Mouse (Mus musculus) cerebellum, adult 2 months (tissue): ENCODE data around the gene Ano8.

ENCODE experiments used
- CTCF ChIP-seq: fragments of 200-500 bp; IDR thresholded peaks from 2 replicates; pipeline ENCODE4 v1.5.1; 2011; ENCODE audit warnings: low read depth, mild to moderate bottlenecking, control low read depth, low read length, moderate library complexity, borderline replicate concordance; ENCODE audit not compliant: insufficient read depth
- POLR2A ChIP-seq: fragments of 200-500 bp; IDR thresholded peaks from 2 replicates; pipeline ENCODE4 v1.6.1; 2011; ENCODE audit warnings: low read length, control low read depth, borderline replicate concordance; ENCODE audit not compliant: insufficient read depth

DNA sequence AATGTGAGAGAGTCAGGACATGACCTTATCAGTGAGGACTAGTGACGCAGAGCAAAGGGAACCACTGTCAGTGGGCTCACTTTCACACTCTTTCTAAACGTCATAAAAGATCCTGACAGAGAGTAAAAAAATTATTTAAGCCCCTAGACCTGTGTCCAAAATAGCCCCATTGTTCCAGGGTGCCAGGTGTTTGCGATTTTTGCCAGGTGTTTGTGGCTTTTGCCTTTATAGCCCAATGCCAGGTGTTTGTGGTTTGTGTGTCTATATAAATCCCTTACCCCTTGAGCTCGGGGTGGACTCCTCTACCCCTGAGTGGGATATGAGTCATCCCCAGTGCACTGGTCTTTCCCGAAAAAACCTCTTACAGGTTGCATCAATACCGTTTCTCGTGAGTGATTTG is 40.7 kb downstream of the Ano8 start:
- TF ChIP-seq CTCF (no peak), POLR2A (no peak)
